Mouse (Mus musculus): ENCODE results near the gene Atxn7l3. TPM values are rescaled to one million over a fixed set of nuclear protein-coding genes. Genes with fewer than 3 reads are reported as not detected.
A peak's percentile ranks its signal among the peaks of the same experiment; 100 is the strongest.

Atxn7l3 gene
- polyA plus RNA-seq, 1 experiment from 2014 or later = 36.5 TPM

- peaks cover 15% of the 10 kb centered on the region; the same call in 1 of the 2 replicates for H3K4me1 ChIP-seq (ENCODE audit: control insufficient read depth, insufficient read depth, low read length)
- ATAC-seq (ENCODE audit: low read depth) = peak; percentile 25
- H3K9me3 ChIP-seq (ENCODE audit: control insufficient read depth, low read length) = no peaks in the 10 kb centered on the region
- peak overlapping the region; percentile 97 for H3K4me2 ChIP-seq (ENCODE audit: low read depth, low read length)
- peaks cover 3% of the 10 kb centered on the region; the same call in 1 of the 2 replicates for H3K27me3 ChIP-seq (ENCODE audit: control insufficient read depth, insufficient read depth, low read length)
- H3K27ac ChIP-seq (ENCODE audit: low read depth, low read length) = peak overlapping the region; percentile 93
- H3K36me3 ChIP-seq (ENCODE audit: control insufficient read depth, insufficient read depth, low read length) = peaks cover 30% of the 10 kb centered on the region; the same call in 1 of the 2 replicates
- H3K9ac ChIP-seq (replicated peaks; ENCODE audit: low read depth, low read length) = peak overlapping the region; percentile 99
- H3K4me3 ChIP-seq (ENCODE audit: low read depth, low read length) = peak overlapping the region; percentile 99
- 1% methylated on average over 35 of the region's 80 CpGs for WGBS
These were observed 20.3 kb upstream of the Atxn7l3 start for GRCm38 (mm10) chr11:102316572-102317297.

GRCm38 (mm10) chr11:102315690-102316571 lies 19.5 kb upstream of the Atxn7l3 start:
- Histone ChIP-seq H3K27ac (ENCODE audit: low read depth, low read length) (peak overlapping the region; percentile 93), H3K4me1 (ENCODE audit: control insufficient read depth, insufficient read depth, low read length) (peaks cover 11% of the 10 kb centered on the region; the same call in 1 of the 2 replicates), H3K4me3 (ENCODE audit: low read depth, low read length) (peak overlapping the region; percentile 99), H3K27me3 (ENCODE audit: control insufficient read depth, insufficient read depth, low read length) (peaks cover 3% of the 10 kb centered on the region; the same call in 1 of the 2 replicates), H3K36me3 (ENCODE audit: control insufficient read depth, insufficient read depth, low read length) (peaks cover 36% of the 10 kb centered on the region; the same call in 1 of the 2 replicates), H3K9ac (replicated peaks; ENCODE audit: low read depth, low read length) (peak overlapping the region; percentile 99), H3K4me2 (ENCODE audit: low read depth, low read length) (peak overlapping the region; percentile 97), H3K9me3 (ENCODE audit: control insufficient read depth, low read length) (no peaks in the 10 kb centered on the region)
- no peak for ATAC-seq (ENCODE audit: low read depth)
- WGBS = 14% methylated on average over 14 of the region's 14 CpGs

- H3K4me1 ChIP-seq (ENCODE audit: control insufficient read depth, insufficient read depth, low read length) = peaks cover 8% of the 10 kb centered on the region; the same call in 1 of the 2 replicates
These were observed 17.9 kb upstream of the Atxn7l3 start for GRCm38 (mm10) chr11:102314321-102314720.

GRCm38 (mm10) chr11:102312586-102312985 lies 16.2 kb upstream of the Atxn7l3 start:
- no peak overlapping the region for H3K4me3 ChIP-seq (ENCODE audit: low read depth, low read length)
- no peak overlapping the region for H3K9ac ChIP-seq (replicated peaks; ENCODE audit: low read depth, low read length)
- no peaks in the 10 kb centered on the region for H3K27me3 ChIP-seq (ENCODE audit: control insufficient read depth, insufficient read depth, low read length)
- ATAC-seq (ENCODE audit: low read depth) = no peak
- WGBS = 93% methylated on average over 6 of the region's 6 CpGs
- no peaks in the 10 kb centered on the region for H3K9me3 ChIP-seq (ENCODE audit: control insufficient read depth, low read length)
- H3K4me1 ChIP-seq (ENCODE audit: control insufficient read depth, insufficient read depth, low read length) = peaks cover 11% of the 10 kb centered on the region; the same call in 1 of the 2 replicates
- no peak overlapping the region for H3K27ac ChIP-seq (ENCODE audit: low read depth, low read length)
- H3K36me3 ChIP-seq (ENCODE audit: control insufficient read depth, insufficient read depth, low read length) = peaks cover 49% of the 10 kb centered on the region
- no peak overlapping the region for H3K4me2 ChIP-seq (ENCODE audit: low read depth, low read length)

More at GRCm38 (mm10) chr11:102314321-102314720, 17.9 kb upstream of the Atxn7l3 start:
- WGBS = 90% methylated on average over 12 of the region's 12 CpGs
- Histone ChIP-seq H3K27ac (ENCODE audit: low read depth, low read length) (no peak overlapping the region), H3K4me2 (ENCODE audit: low read depth, low read length) (no peak overlapping the region), H3K9ac (replicated peaks; ENCODE audit: low read depth, low read length) (no peak overlapping the region), H3K27me3 (ENCODE audit: control insufficient read depth, insufficient read depth, low read length) (peaks cover 3% of the 10 kb centered on the region; the same call in 1 of the 2 replicates), H3K4me3 (ENCODE audit: low read depth, low read length) (no peak overlapping the region), H3K36me3 (ENCODE audit: control insufficient read depth, insufficient read depth, low read length) (peaks cover 44% of the 10 kb centered on the region), H3K9me3 (ENCODE audit: control insufficient read depth, low read length) (no peaks in the 10 kb centered on the region)
- ATAC-seq (ENCODE audit: low read depth) = no peak

- H3K36me3 ChIP-seq (ENCODE audit: control insufficient read depth, insufficient read depth, low read length) = peaks cover 53% of the 10 kb centered on the region
- WGBS = 79% methylated on average over 4 of the region's 4 CpGs
- ATAC-seq (ENCODE audit: low read depth) = no peak
- no peaks in the 10 kb centered on the region for H3K9me3 ChIP-seq (ENCODE audit: control insufficient read depth, low read length)
- H3K4me2 ChIP-seq (ENCODE audit: low read depth, low read length) = no peak overlapping the region
- H3K27ac ChIP-seq (ENCODE audit: low read depth, low read length) = no peak overlapping the region
- H3K9ac ChIP-seq (replicated peaks; ENCODE audit: low read depth, low read length) = no peak overlapping the region
- H3K4me3 ChIP-seq (ENCODE audit: low read depth, low read length) = no peak overlapping the region
- H3K27me3 ChIP-seq (ENCODE audit: control insufficient read depth, insufficient read depth, low read length) = no peaks in the 10 kb centered on the region
- peaks cover 11% of the 10 kb centered on the region; the same call in 1 of the 2 replicates for H3K4me1 ChIP-seq (ENCODE audit: control insufficient read depth, insufficient read depth, low read length)
These were observed 15.5 kb upstream of the Atxn7l3 start for GRCm38 (mm10) chr11:102311966-102312365.

GRCm38 (mm10) chr11:102310768-102311695 lies 14.6 kb upstream of the Atxn7l3 start:
- Histone ChIP-seq H3K36me3 (ENCODE audit: control insufficient read depth, insufficient read depth, low read length) (peaks cover 63% of the 10 kb centered on the region), H3K4me1 (ENCODE audit: control insufficient read depth, insufficient read depth, low read length) (peaks cover 8% of the 10 kb centered on the region; the same call in 1 of the 2 replicates), H3K9me3 (ENCODE audit: control insufficient read depth, low read length) (no peaks in the 10 kb centered on the region), H3K27ac (ENCODE audit: low read depth, low read length) (no peak overlapping the region), H3K27me3 (ENCODE audit: control insufficient read depth, insufficient read depth, low read length) (no peaks in the 10 kb centered on the region), H3K4me2 (ENCODE audit: low read depth, low read length) (no peak overlapping the region), H3K4me3 (ENCODE audit: low read depth, low read length) (no peak overlapping the region), H3K9ac (replicated peaks; ENCODE audit: low read depth, low read length) (no peak overlapping the region)
- WGBS = 53% methylated on average over 32 of the region's 38 CpGs
- ATAC-seq (ENCODE audit: low read depth) = no peak

- no peak overlapping the region for H3K27ac ChIP-seq (ENCODE audit: low read depth, low read length)
- ATAC-seq (ENCODE audit: low read depth) = no peak
- 89% methylated on average over 22 of the region's 22 CpGs for WGBS
- H3K9ac ChIP-seq (replicated peaks; ENCODE audit: low read depth, low read length) = no peak overlapping the region
- H3K9me3 ChIP-seq (ENCODE audit: control insufficient read depth, low read length) = no peaks in the 10 kb centered on the region
- peaks cover 64% of the 10 kb centered on the region for H3K36me3 ChIP-seq (ENCODE audit: control insufficient read depth, insufficient read depth, low read length)
- no peak overlapping the region for H3K4me2 ChIP-seq (ENCODE audit: low read depth, low read length)
- peaks cover 4% of the 10 kb centered on the region; the same call in 1 of the 2 replicates for H3K4me1 ChIP-seq (ENCODE audit: control insufficient read depth, insufficient read depth, low read length)
- no peak overlapping the region for H3K4me3 ChIP-seq (ENCODE audit: low read depth, low read length)
- H3K27me3 ChIP-seq (ENCODE audit: control insufficient read depth, insufficient read depth, low read length) = no peaks in the 10 kb centered on the region
These were observed 13.6 kb upstream of the Atxn7l3 start for GRCm38 (mm10) chr11:102309821-102310617.

Data from neural tube, embryonic 14.5 days (tissue).